Mouse (Mus musculus): ENCODE measurements at regions not wholly inside any gene's neighbourhood (a gene's known extent, or its start where the extent isn't known, plus 50 kb on each side); places are given as distances from the start of the nearest gene placed in this dataset.

GRCm38 (mm10) chr7:72501431-72501830 lies 195.0 kb upstream of the Mctp2 start:
- DNase-seq (ENCODE audit: low spot score in 2 of 2) = peak in 1 of 2 experiments; percentile 8

- DNase-seq (ENCODE audit: low spot score in 2 of 2) = no peak
Measured at GRCm38 (mm10) chr7:72503756-72504155, 197.3 kb upstream of the Mctp2 start.

DNA sequence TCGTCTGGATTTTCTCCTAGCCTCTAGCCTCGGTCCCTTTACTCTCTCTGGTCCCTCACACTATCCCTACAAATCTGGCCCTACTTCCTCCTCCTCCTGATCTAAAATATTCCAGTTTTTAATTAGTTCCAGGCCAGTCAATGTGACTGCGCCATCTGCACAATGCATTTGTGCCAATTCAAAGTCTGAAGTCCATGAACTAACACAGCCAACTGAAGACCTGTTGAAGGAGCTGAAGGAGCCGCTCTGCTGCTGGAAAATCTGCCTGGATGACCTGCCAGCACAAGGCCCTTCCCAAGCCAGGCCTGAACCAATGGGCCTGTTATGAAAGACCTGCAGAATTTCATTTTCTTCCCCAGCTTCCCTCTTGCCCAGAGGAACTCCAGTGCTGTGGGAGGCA lies 197.9 kb upstream of the Mctp2 start:
- no peak for DNase-seq (ENCODE audit: low spot score in 2 of 2)

DNA sequence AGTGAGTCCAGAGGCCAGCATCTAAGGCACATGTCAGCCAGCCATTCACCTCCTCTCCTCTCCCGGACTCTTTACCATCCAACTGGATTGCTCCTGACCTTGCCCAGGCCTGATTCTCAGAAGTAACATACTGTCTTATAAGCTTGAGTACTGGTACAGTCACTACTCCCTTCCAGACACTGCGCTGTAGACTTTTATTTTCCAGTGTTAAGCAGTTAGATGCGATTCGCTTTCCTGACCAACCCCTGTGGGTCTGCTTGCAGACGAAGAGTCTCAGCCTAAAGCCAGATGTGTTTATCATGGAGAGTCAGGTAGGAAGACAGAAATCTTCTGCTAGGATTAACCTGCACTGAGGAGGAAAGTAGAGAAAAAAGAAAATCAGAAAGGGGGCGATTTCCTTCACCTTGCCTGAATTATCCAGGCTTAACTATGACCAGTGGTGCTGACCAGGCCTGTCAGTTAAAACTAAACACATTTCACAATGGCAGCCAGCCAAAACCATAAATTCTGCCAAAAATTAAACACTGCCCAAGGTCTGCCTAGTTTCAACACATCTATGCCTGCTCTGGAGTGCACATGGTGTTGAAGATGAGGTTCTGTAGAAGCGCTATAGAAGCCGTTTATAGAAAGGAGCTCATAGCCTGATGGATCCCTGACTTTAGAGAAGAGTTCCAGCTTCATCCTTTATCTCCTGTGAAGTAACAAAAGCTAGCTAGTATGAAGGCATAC lies 199.5 kb upstream of the Mctp2 start:
- DNase-seq (ENCODE audit: low spot score in 2 of 2) = no peak

GRCm38 (mm10) chr7:72507946-72508345 lies 201.5 kb upstream of the Mctp2 start:
- no peak for DNase-seq (ENCODE audit: low spot score in 2 of 2)

DNA sequence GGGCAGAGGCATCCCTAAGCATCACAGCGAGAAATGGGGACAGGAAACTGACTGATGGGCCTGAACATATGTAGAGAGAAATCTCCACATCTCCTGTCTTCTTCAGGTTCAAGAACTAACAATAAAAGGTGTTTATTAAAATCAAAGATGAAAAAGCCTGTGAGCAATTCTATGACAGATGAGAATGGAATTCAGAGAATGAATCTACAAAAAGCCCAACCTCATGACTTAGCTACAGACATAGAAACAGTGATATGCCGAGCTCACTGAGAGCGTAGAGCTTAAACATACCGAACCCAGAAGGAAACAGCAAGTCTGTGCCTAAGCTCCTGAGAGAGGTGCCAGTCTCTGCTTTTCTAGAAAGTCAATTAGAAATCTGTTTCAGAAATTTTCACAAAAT lies 203.7 kb upstream of the Mctp2 start:
- no peak for DNase-seq (ENCODE audit: low spot score in 2 of 2)

DNA sequence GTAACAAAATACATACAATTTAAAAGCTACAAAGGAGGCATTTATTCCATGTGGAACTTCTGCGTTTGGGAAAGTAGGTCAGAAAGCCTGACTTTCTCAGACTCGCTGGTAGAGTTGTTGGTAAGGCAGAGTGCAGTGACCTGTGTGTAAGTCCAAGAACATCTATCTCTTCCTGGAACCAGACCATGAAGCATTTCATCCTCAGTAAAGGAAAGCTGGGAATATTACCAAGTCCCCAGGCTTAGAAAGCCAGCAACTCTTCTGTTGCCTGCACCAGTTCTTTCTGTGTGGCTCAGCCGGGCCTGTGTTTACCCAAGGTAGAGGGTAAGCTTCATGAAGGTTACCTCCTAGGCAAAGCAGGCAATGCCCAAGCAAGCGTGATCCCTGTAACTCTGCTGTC lies 207.0 kb upstream of the Mctp2 start:
- no peak for DNase-seq (ENCODE audit: low spot score in 2 of 2)

DNA sequence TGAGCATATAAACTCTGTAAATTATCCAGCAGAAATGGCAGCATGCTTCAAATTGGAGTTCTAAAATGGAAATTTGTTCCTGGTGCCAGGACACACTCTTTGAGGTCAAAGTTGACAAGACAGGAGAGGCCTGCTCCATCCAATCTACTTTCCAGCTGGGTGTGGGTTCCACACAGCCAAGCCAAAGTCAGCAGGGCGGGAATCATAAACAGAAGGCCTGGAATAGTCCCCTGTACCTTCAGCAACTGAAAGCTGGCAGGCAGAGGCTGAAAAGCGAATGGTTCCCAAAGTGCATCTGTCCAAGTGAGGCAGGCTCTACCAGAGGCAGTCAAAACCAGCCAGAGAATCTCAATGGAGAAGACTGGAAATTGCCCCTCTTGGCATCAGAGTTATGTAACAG lies 208.4 kb upstream of the Mctp2 start:
- no peak for DNase-seq (ENCODE audit: low spot score in 2 of 2)

GRCm38 (mm10) chr7:72518421-72518972 lies 212.1 kb upstream of the Mctp2 start:
- DNase-seq (ENCODE audit: low spot score in 2 of 2) = no peak

DNA sequence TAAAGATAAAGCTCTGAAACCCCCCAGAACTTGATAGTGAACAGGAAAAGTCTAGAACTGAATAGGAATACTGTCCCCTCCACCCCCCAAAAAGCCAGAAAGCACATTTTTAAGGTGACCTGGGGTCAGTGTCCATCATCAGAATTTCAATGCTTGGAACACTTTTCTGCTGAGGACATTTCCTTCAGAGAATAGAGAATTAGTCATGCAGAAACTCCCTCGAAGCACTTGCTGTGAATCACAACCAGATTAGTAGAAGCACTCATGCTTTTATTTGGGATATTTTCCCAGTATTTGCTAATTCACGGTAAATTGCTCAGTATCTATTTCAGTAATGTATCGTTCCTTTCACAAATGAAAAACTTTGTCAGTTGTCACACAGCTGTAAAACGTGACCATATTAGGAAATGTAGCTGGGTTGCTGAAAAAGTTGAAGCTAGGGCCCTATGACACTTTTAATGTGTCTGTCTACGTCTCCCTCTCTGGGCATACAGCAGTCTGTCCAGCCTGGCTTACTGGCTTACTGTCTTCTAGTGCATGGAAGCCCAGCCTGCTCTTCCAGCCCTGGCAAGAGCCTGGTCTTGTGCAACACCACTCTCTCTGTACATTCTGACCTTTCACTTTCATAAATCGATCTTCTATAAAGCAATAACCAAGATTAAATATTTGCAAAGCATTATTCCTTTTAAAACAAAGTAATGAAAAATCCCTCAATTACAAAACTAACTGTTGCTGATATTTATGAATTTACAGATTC lies 213.1 kb upstream of the Mctp2 start:
- no peak for DNase-seq (ENCODE audit: low spot score in 2 of 2)

DNA sequence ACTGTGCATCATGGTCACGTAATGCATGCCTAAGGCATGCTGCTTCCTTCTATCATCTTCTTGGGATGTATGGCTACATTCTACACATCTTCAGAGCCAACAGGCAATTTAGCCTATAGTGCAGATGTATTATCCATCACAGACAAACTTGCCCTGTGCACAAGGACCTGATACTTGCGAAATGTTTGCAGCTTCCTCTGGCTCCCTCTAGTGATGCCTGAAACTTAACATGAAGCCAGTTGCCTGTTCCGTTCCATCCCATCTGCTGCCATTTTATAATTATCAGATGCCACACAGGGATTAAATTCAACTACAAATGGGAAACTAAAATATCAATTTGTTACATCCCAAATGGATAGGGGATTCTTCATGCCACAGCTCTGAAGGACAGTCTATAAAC lies 222.5 kb upstream of the Mctp2 start:
- DNase-seq (ENCODE audit: low spot score in 2 of 2) = no peak

DNA sequence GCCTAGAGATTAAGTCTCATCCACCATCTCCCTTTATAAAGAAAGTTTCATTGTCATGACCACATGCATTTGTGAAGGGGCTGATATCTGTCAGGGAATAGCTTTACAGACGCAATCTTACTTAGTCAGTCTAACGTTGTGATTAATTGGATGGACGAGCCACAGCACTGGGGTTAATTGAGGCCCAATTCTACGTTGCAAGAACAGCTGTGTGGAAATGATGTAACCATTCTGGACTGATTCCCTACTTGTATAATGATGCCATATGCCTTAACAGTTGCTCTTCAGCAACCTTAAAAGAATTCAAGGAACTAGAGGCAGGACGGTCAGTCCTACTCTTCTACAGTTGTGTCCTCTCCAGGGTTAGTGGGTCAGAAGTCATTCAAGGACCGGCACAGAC lies 231.9 kb upstream of the Mctp2 start:
- DNase-seq (ENCODE audit: low spot score in 2 of 2) = no peak

DNA sequence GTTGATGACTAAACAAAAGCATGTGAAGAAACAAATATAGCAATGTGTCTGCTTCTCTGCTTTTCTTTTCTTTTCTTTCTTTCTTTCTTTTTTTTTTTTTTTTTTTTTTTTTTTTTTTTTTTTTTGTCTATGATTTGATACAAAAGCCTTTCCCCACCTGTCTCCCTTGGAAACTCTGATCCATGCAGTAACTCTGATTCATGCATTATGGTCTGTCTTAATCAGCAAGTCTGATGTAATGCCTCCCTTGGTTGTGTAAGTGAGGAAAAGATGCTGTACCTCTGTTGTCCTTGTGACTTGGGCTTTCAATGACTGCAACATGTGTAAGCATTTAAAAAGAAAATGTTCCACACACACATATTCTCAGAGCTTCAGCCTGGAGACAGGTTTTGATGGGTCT lies 233.5 kb upstream of the Mctp2 start:
- no peak for DNase-seq (ENCODE audit: low spot score in 2 of 2)

- DNase-seq (ENCODE audit: low spot score in 2 of 2) = peak; percentile 6 to 20
Measured at GRCm38 (mm10) chr7:72541521-72542478, 235.4 kb upstream of the Mctp2 start.

GRCm38 (mm10) chr7:72543501-72543900 lies 237.1 kb upstream of the Mctp2 start:
- DNase-seq (ENCODE audit: low spot score in 2 of 2) = no peak

- DNase-seq (ENCODE audit: low spot score in 2 of 2) = no peak
Measured at GRCm38 (mm10) chr7:72543946-72544345, 237.5 kb upstream of the Mctp2 start.

GRCm38 (mm10) chr7:72567378-72567777 lies 261.0 kb upstream of the Mctp2 start:
- no peak for DNase-seq (ENCODE audit: low spot score in 2 of 2)

- no peak for DNase-seq (ENCODE audit: low spot score in 2 of 2)
Measured at GRCm38 (mm10) chr7:72569177-72569576, 262.8 kb upstream of the Mctp2 start.

- DNase-seq (ENCODE audit: low spot score in 2 of 2) = no peak
Measured at GRCm38 (mm10) chr7:72574316-72574715, 267.9 kb upstream of the Mctp2 start.

DNA sequence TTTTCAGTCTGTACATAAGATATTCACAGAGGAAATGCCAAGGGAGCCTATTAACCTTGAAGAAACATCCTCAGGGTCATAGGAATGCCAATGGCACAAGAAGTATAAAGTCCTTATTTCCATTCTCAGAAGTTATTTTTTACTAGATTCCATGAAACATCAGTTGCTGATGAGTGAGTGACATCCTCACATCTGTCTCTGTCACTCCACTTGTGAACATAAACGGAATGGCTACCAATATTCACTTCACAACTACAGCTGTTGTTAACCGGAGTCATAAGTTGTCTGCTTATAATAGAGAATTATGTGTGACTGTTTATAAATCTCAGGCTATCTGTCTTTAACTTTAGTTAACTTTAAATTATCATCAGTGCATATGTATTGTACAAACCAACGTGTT lies 278.0 kb upstream of the Mctp2 start:
- DNase-seq (ENCODE audit: low spot score in 2 of 2) = no peak

DNA sequence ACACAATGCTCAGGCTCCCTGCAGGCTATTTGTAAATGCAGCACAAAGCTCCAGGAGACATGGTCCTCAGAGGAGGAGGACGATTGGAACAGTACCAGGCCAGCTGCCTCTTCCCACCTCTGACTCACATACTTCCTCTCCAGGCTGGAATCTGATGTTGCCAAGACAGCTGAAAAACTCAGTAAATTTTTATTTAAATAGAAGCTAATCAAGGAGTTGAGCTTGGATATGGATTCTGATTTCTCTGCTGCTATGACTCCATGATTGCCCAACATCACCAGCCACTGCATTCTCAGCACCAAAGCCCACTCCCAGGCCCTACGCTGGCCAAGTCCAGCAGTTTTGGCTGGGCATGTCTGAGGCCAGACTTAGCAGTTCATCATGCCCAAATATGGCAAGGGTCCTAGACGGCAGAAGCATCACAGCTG lies 282.8 kb upstream of the Mctp2 start:
- peak; percentile 57 to 71 for DNase-seq (ENCODE audit: low spot score in 2 of 2)
